Mouse (Mus musculus) stomach, postnatal 0 days (tissue): ENCODE measurements around the gene Smc1a.

Experiments used
- CTCF ChIP-seq: IDR thresholded peaks from 2 replicates; pipeline ENCODE4 v1.5.1; 2016; ENCODE audit warnings: antibody characterized with exemption, low read depth, mild to moderate bottlenecking, moderate library complexity
- EP300 ChIP-seq: optimal IDR thresholded peaks from 2 replicates; pipeline ENCODE3; 2016; ENCODE audit warnings: antibody characterized with exemption

- peak; percentile 80 for TF ChIP-seq EP300
- no peak; the same call in 1 of the 2 replicates for TF ChIP-seq CTCF
Observed at GRCm38 (mm10) chrX:152016151-152017145, at the start of gene Smc1a, which contains the start of gene Ribc1.
